Mouse (Mus musculus) hindbrain, embryonic 12.5 days (tissue): ENCODE results near the gene Gm13124. TPM values are rescaled to one million over a fixed set of nuclear protein-coding genes. Genes with fewer than 3 reads are reported as not detected.
"Not testable (repeated sequence)": the region's sequence is repeated elsewhere in the genome, so short reads cannot be mapped to it uniquely, and the experiment has no call there.

Source experiments
- ATAC-seq: fragments of 200-750 bp; cut with Nextera tagmentation; 2 replicates; pipeline ENCODE4 v1.8.0; 2017; ENCODE audit warnings: moderate TSS enrichment; ENCODE audit not compliant: low FRiP score
- H3K27ac ChIP-seq: fragments of 300-500 bp; sonication (generic); 2 replicates; pipeline ENCODE4 v1.5.1; 2016; ENCODE audit warnings: mild to moderate bottlenecking
- H3K27me3 ChIP-seq: fragments of 300-500 bp; sonication (generic); 2 replicates; pipeline ENCODE4 v1.6.1; 2016; ENCODE audit warnings: mild to moderate bottlenecking
- H3K36me3 ChIP-seq: fragments of 300-500 bp; sonication (generic); 2 replicates; pipeline ENCODE4 v1.6.1; 2016; ENCODE audit warnings: mild to moderate bottlenecking
- H3K4me1 ChIP-seq: fragments of 300-500 bp; sonication (generic); 2 replicates; pipeline ENCODE4 v1.6.1; 2016
- H3K4me2 ChIP-seq: fragments of 300-500 bp; sonication (generic); replicated peaks from 2 replicates; pipeline ENCODE4 v1.6.1; 2016; ENCODE audit warnings: mild to moderate bottlenecking
- H3K4me3 ChIP-seq: fragments of 300-500 bp; sonication (generic); 2 replicates; pipeline ENCODE4 v1.5.1; 2016; ENCODE audit warnings: mild to moderate bottlenecking
- H3K9ac ChIP-seq: fragments of 300-500 bp; sonication (generic); 2 replicates; pipeline ENCODE4 v1.6.1; 2016; ENCODE audit warnings: mild to moderate bottlenecking, moderate library complexity
- H3K9me3 ChIP-seq: fragments of 300-500 bp; sonication (generic); replicated peaks from 2 replicates; pipeline ENCODE4 v1.6.1; 2016; ENCODE audit warnings: mild to moderate bottlenecking
- WGBS: fragments of 180-500 bp; shearing (Covaris S2); methylation state at CpG from one replicate; pipeline ENCODE4 v1.1.7; 2016; 5-methylcytosine and 5-hydroxymethylcytosine counted together
- polyA plus RNA-seq: library from polyadenylated mRNA; unstranded; fragments of >200 nt; fragmentation: Nextera tagmentation; extraction: Ambion mirVana; gene quantifications from 2 replicates; pipeline ENCODE4 v1.2.1, GENCODE M21; 2016

Gm13124 gene
- polyA plus RNA-seq: not detected in 2 replicates

DNA sequence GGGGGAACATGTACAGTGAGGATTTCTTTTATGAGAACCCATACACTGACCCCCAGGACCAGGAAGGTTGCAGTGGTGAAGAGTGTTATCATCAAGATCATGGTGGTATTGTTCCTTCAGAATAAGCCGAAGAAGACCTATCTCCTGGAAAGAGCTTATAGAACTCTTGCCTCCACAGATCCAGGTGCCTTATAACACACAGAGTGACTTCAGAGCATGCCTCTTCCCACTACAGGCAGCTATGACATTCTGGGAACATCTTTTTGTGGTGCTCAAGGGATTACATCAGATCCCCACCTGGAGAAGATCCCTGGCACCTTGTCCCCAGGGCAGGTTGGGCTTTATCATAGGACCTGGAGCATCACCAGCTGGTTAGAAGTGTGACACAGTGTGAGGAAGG, at the start of gene Gm13124:
Gm13124 (minus strand) TSS at position 101 of the 400 bp plus-strand sequence.
- Histone ChIP-seq H3K4me3 (no peak within 1 kb of the TSS), H3K9ac (no peak within 1 kb of the TSS), H3K36me3 (no peaks in the 10 kb centered on the region), H3K27me3 (no peaks in the 10 kb centered on the region), H3K27ac (no peak within 1 kb of the TSS), H3K9me3 (peaks cover 50% of the 10 kb centered on the region), H3K4me2 (no peak within 1 kb of the TSS), H3K4me1 (no peaks in the 10 kb centered on the region)
- ATAC-seq: no peak
- 100% methylated on average over 1 of the region's 1 CpGs for WGBS

DNA sequence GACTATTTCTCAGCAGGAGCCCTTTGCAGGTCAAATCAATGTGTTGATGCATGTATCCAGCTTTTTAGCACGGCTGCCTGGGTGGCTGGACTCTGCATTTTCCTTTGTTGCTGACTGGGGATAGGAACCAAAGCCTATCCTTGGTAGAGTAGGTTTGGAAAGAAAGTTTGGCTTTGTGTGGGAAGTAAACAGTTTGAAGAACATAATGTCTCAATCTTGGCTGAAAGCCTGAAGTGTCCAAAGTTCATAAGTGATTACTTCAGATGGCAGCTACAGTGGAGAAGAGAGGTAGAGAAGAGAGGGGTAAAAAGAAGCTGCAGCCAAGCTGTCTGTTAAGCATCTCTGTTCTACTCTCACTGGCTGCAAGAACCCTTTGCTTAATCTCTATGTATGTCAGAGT, 49.7 kb upstream of the Gm13124 start:
- H3K4me1 ChIP-seq: no peaks in the 10 kb centered on the region
- no peak overlapping the region for H3K4me3 ChIP-seq
- 63% methylated on average over 1 of the region's 1 CpGs for WGBS
- H3K27me3 ChIP-seq: no peaks in the 10 kb centered on the region
- no peak overlapping the region for H3K4me2 ChIP-seq
- no peak overlapping the region for H3K9ac ChIP-seq
- ATAC-seq: no peak
- no peaks in the 10 kb centered on the region for H3K36me3 ChIP-seq
- H3K27ac ChIP-seq: no peak overlapping the region
- peaks cover 50% of the 10 kb centered on the region for H3K9me3 ChIP-seq

DNA sequence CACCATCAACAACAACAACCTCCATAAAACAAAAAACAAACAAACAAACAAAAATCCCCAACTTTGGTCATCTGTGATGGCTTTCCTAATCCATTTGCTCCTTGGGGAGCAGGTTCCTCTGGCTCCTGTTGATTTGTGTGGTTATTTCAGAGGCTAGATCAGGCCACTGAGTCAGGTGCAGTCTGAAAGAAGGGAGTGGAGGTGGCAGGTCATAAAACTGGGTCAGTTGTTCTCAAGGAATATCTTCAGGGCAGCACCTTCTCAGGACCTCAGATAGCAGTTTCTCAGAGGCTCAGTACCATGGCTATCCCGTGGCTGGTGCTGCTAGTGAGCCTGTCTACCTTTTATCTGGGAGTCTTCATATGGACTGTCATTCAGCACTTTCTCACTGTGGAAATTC, 48.5 kb upstream of the Gm13124 start, which contains the start of gene Aadacl4:
Aadacl4 (plus strand) TSS at position 301 of the 400 bp plus-strand sequence.
- no peak within 1 kb of the TSS for H3K4me3 ChIP-seq
- no peak for ATAC-seq
- peaks cover 42% of the 10 kb centered on the region for H3K9me3 ChIP-seq
- H3K4me1 ChIP-seq: no peaks in the 10 kb centered on the region
- H3K27ac ChIP-seq: no peak within 1 kb of the TSS
- H3K36me3 ChIP-seq: no peaks in the 10 kb centered on the region
- 50% methylated on average over 1 of the region's 1 CpGs for WGBS
- H3K9ac ChIP-seq: no peak within 1 kb of the TSS
- H3K27me3 ChIP-seq: no peaks in the 10 kb centered on the region
- no peak within 1 kb of the TSS for H3K4me2 ChIP-seq

DNA sequence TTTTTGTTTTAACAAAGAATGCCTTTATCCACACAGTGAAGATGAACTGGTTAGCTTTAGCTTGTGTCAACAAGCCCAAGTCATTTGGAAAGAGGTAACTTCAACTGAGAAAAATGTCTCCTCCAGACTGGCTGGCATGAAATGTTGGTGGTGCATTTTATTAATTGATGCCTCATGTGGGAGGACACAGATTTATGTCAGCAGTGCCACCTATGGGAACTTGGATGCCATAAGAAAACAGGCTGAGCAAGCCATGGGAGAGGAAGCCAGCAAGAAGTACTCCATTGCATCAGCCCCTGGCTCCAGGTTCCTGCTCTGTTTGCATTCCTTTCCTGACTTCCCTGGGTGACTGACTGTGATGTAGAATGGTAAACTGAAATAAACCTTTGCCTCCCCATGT, 27.9 kb upstream of the Gm13124 start:
- Histone ChIP-seq H3K27me3 (no peaks in the 10 kb centered on the region), H3K27ac (no peak overlapping the region), H3K36me3 (no peaks in the 10 kb centered on the region), H3K9ac (no peak overlapping the region), H3K4me2 (no peak overlapping the region), H3K4me1 (no peaks in the 10 kb centered on the region), H3K4me3 (no peak overlapping the region), H3K9me3 (peaks cover 24% of the 10 kb centered on the region)
- no peak for ATAC-seq

DNA sequence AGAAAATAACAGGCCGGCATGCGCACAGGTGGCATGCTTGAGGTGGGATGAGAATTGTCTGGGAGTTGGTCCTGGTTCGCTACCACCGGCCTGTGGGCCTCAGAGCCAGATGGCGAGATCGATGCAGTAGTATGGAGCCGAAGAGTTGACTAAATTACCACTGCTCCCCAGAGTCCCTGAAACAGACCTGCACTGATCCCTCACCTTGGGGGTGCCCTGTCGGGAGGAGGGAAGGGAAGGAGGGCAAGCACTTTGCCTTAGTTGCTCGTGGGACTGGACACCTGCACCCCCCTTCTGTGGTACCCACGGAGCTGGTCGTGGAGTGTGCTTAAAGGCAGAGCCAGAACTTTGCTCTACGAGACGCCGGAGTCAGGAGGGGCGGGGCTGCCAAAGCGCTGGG, 21.3 kb upstream of the Gm13124 start:
- not testable (repeated sequence) for H3K4me1 ChIP-seq, H3K36me3 ChIP-seq, H3K9ac ChIP-seq, H3K27me3 ChIP-seq, H3K4me2 ChIP-seq, H3K4me3 ChIP-seq, H3K27ac ChIP-seq
- peaks cover 36% of the 10 kb centered on the region for H3K9me3 ChIP-seq
- 0 out of 2 replicates have a peak, but pooled peaks have one; percentile 40 for ATAC-seq
- WGBS: 79% methylated on average over 14 of the region's 16 CpGs

DNA sequence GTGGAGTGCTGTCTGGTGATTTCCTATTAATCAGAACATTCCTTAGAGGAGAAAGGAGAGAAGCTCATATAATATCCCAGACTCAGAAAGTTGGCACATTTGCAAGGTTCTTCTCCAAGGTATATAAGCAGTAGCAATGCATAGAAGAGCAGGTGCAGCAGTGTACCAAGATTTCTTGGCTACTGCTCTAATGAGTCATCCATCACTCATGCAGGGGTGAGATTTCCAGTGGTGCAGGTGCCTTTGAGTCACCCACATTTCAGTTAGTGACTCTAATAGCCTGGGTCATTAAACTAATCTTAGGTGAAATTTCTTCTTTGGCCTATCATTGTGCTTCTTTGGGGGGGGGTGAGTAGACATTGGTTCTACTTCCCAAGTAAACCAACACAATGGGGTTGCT, 2.8 kb upstream of the Gm13124 start:
- Histone ChIP-seq H3K27me3 (no peaks in the 10 kb centered on the region), H3K4me1 (no peaks in the 10 kb centered on the region), H3K9me3 (peaks cover 24% of the 10 kb centered on the region), H3K36me3 (no peaks in the 10 kb centered on the region), H3K9ac (no peak overlapping the region), H3K4me2 (no peak overlapping the region), H3K4me3 (no peak overlapping the region), H3K27ac (no peak overlapping the region)
- ATAC-seq: no peak

DNA sequence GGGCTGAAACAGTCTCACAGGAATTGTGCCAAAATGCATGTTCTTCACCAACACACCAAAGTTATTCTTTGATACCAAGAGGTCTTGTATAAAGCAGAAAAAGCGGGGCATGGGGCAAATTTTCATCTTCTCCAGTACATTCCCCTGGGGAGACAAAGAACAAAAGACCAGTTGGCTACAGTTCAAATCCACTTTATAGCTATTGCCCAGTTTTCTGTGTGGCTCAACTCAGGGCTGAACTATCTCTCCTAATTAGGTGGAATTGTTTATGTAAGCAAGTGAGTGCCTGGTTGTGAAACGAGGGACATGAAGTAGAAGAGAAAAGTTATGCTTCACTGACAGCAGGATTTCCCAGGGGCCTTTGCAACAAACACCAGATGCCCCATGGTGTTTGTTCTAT, 3.7 kb downstream of the Gm13124 start:
- no peak for ATAC-seq
- peaks cover 76% of the 10 kb centered on the region for H3K9me3 ChIP-seq
- 66% methylated on average over 2 of the region's 2 CpGs for WGBS

DNA sequence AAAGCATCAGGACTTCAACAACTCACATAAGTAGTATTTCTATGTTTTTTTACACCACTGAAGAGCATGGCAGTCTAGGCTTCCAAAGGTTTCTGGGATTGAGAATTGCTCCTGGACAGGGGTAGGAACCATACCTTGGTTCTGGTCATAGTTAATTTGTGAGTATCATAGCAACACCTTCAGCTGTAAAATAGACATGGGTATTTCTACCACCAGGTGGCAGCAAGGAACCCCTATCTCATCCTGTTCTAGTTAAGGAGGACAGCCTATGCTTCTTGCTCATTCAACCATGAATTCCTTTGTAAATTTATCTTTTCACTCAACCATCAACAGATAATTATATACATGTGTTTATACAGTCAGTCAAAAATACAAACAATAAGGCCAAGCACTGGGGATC, 5.1 kb downstream of the Gm13124 start:
- Histone ChIP-seq H3K4me2 (no peak overlapping the region), H3K36me3 (no peaks in the 10 kb centered on the region), H3K4me3 (no peak overlapping the region), H3K9me3 (peaks cover 77% of the 10 kb centered on the region), H3K27me3 (no peaks in the 10 kb centered on the region), H3K27ac (no peak overlapping the region), H3K9ac (no peak overlapping the region), H3K4me1 (no peaks in the 10 kb centered on the region)
- ATAC-seq: no peak

More for the DNA sequence above, 3.7 kb downstream of the Gm13124 start:
- no peaks in the 10 kb centered on the region for H3K36me3 ChIP-seq
- no peak overlapping the region for H3K4me3 ChIP-seq
- no peak overlapping the region for H3K9ac ChIP-seq
- no peak overlapping the region for H3K4me2 ChIP-seq
- H3K4me1 ChIP-seq: no peaks in the 10 kb centered on the region
- H3K27me3 ChIP-seq: no peaks in the 10 kb centered on the region
- H3K27ac ChIP-seq: no peak overlapping the region

DNA sequence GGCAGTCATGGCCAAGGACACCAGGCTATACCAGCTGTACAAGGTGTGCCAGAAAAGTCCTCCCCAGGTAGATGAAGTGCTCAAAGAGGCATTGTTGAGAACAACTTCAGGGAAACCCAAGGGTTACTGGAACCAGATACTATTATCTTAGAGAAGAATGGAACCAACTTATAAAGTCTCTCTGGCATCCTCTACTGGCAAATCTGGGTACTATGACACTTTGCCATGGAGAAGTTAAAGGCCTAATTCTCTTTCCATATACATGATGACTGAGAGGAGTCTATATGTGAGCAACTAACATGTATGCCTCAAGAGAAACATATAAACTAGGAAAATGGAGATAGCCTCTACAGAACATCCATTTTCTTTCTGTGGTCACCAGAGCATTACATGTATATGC, 13.8 kb downstream of the Gm13124 start:
- no peak overlapping the region for H3K9ac ChIP-seq
- no peak overlapping the region for H3K4me2 ChIP-seq
- H3K27ac ChIP-seq: no peak overlapping the region
- no peak overlapping the region for H3K4me3 ChIP-seq
- H3K27me3 ChIP-seq: no peaks in the 10 kb centered on the region
- no peak for ATAC-seq
- H3K9me3 ChIP-seq: peaks cover 48% of the 10 kb centered on the region
- H3K36me3 ChIP-seq: no peaks in the 10 kb centered on the region
- H3K4me1 ChIP-seq: no peaks in the 10 kb centered on the region

DNA sequence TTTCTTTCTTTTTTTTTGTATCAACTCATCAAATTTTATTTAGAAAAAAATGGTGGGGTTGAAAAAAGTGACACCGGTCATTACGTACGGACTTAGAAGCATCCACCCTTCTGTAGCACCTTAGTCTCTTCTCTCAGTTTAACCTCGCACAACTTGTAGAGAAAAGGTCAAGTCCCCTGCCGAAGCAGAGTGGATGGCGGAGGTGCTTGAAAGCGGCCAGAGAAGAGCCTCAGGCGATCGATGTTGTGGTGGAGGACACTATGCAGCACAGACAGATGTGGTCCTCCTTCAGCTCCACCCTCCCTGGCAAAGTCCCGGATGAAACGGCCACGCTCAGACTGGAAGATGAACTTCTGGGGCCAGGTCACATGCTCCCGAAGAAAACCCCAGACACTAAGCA, 19.6 kb downstream of the Gm13124 start:
- not testable (repeated sequence) for H3K4me3 ChIP-seq, ATAC-seq, H3K9ac ChIP-seq, H3K27ac ChIP-seq, H3K4me1 ChIP-seq, H3K4me2 ChIP-seq, H3K36me3 ChIP-seq, H3K27me3 ChIP-seq
- H3K9me3 ChIP-seq: peaks cover 52% of the 10 kb centered on the region
- 93% methylated on average over 13 of the region's 13 CpGs for WGBS

DNA sequence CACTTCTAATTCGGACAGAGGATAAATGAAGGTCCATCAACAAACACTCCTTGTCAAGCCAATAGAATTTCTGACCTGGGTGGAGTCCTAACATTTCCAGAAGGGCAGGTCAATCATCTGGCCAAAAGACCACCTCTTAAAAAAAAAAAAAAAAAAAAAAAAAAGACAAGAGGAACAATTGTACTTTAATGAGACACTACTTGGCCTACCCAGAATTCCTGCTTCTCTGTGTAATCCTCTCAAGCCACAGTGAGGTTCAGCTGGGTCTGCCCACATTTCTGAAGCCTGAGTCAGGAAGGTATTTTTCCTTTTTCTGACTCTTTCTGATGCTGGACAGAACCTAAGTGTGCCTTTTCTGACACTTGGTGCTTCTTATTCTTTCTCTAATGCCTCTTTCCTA, 20.2 kb downstream of the Gm13124 start:
- H3K4me2 ChIP-seq: no peak overlapping the region
- peaks cover 52% of the 10 kb centered on the region for H3K9me3 ChIP-seq
- H3K9ac ChIP-seq: no peak overlapping the region
- no peak for ATAC-seq
- H3K4me1 ChIP-seq: no peaks in the 10 kb centered on the region
- no peak overlapping the region for H3K27ac ChIP-seq
- no peak overlapping the region for H3K4me3 ChIP-seq
- 83% methylated on average over 1 of the region's 1 CpGs for WGBS
- H3K36me3 ChIP-seq: no peaks in the 10 kb centered on the region
- no peaks in the 10 kb centered on the region for H3K27me3 ChIP-seq

DNA sequence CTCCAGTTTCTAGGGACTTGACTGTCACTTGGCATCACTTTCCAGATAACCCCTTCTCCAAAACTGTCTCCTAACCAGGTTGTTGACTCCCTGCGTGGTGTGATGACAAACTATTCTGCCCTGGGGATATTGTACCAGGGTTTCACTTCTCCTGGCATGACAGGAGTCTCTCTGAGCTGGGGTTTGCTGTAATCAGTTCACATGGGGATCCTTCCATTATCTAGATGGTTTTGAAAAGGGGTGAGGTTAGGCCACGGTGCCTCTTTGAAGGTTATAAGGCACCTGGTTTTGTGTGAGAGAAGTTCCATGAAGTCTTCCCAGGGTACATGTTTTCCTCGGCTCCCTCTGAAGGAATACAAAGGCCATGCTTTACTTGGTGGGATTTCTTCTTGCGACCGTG, 45.4 kb downstream of the Gm13124 start, which contains the start of gene 9430007A20Rik:
9430007A20Rik (plus strand) TSS at position 301 of the 400 bp plus-strand sequence.
- Histone ChIP-seq H3K4me2 (no peak within 1 kb of the TSS), H3K27ac (no peak within 1 kb of the TSS), H3K9me3 (peaks cover 45% of the 10 kb centered on the region), H3K36me3 (no peaks in the 10 kb centered on the region), H3K4me3 (no peak within 1 kb of the TSS), H3K27me3 (no peaks in the 10 kb centered on the region), H3K9ac (no peak within 1 kb of the TSS), H3K4me1 (no peaks in the 10 kb centered on the region)
- 77% methylated on average over 5 of the region's 5 CpGs for WGBS
- no peak for ATAC-seq

DNA sequence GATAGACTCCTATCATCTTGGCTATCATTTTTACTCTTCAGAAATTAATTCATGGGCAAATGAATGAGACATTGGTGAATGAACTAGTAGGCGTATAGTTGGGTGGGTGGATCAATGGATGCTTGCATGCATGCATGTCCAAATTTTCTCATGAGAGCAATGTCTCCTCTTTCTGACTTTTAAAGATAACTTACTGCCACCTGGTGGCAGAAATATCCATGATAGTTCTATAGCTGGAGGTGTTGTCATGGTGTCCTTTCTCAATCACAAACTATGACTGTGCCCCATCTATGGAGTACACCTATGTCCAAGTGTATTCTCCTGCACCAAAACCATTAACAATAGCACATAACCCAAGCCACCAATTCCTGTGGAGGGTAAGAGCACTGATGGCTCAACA, 58.4 kb downstream of the Gm13124 start:
- Histone ChIP-seq H3K9ac (no peak overlapping the region), H3K4me3 (no peak overlapping the region), H3K36me3 (no peaks in the 10 kb centered on the region), H3K27ac (no peak overlapping the region), H3K4me1 (no peaks in the 10 kb centered on the region), H3K27me3 (no peaks in the 10 kb centered on the region), H3K4me2 (no peak overlapping the region), H3K9me3 (peaks cover 31% of the 10 kb centered on the region)
- ATAC-seq: no peak
- WGBS: 81% methylated on average over 1 of the region's 1 CpGs
